Mouse (Mus musculus) left cerebral cortex, adult 11 months (tissue): Measurements from ENCODE around the gene Bcl10.
"Not testable (repeated sequence)": the region's sequence is repeated elsewhere in the genome, so short reads cannot be mapped to it uniquely, and the experiment has no call there.

ENCODE experiments used
- DNase-seq: peaks from one replicate; pipeline ENCODE4 v3.0.0; 2022; ENCODE audit warnings: low spot score

Bcl10 gene

GRCm38 (mm10) chr3:145951287-145952165 is 28.9 kb downstream of the Bcl10 start:
- no peak for DNase-seq

GRCm38 (mm10) chr3:145952945-145953344 is 30.3 kb downstream of the Bcl10 start:
- DNase-seq = no peak

GRCm38 (mm10) chr3:145953411-145953810 is 30.8 kb downstream of the Bcl10 start:
- no peak for DNase-seq

DNA sequence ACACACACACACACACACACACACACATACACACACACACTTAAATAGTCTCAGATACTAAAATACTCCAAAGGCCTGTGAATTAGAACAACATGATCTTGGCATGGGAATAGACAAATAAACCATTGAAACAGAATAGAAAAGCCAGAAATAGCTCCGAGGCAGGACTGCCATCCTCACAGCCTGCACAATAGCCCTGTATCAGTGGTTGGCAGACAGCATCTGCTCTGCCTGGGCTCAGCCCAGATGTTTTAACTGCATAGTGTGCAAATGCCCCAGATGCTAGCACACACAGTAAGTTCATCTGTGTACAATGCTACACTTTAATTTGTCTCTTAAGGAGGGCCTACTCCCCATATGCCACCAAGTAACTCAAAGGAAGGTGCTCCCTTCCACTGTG is 37.2 kb downstream of the Bcl10 start:
- no peak for DNase-seq

DNA sequence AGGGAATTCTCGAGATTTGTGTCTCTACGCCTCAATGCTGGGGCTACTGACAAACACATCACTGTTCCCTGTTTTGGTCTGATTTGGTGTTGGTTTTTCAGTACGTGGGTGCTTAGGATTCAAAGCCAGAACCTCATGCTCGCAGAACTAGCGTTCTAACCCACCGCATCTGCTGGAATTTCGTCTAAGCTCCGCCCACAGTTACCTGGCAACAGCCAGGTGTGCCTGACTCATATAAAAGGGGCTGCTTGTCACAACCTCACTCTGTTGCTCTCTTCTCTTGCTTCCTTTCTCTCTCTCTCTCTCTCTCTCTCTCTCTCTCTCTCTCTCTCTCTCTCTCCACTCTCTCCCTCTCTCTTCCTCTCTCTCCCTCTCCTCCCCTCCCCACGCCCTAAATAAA is 39.8 kb downstream of the Bcl10 start:
- DNase-seq = no peak

- DNase-seq = no peak
Measured at GRCm38 (mm10) chr3:145963101-145964017, 40.8 kb downstream of the Bcl10 start.

DNA sequence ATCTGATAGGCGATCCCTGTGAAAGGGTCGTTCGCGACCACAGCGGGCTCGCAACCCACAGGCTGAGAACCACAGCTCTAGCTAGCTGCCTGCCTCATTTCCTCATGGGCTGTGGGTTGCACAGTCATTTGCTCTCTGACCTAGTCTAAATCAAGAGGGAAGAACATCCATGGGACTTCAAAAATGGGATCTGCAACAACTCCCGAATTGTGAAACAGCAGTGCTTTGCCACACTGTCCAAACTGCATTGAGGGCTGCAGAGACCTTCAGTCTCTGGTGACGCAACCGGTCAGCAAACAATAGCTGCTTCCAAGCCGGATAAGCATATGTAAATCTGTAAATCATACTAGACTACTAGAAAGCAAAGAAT is 41.4 kb downstream of the Bcl10 start:
- DNase-seq = no peak

DNA sequence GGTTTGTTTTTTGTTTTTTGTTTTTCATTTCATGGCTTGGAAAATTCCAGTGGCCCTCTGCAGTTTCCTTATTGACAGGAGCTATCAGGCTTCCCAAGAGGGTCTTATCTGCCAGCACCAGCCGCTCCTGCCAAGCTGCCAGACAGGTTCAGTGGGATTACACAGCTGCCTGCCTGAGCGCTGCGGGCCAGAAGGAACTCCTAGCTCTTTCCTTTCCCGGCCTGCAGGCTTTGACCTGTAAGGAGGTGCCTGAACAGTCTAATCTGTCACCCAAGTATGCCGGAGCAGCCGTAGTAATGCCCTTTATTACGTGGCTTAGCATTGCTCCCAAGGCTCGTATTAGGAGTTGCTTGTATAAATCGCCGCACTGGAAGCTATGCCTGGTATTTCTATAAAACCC is 41.9 kb downstream of the Bcl10 start:
- no peak for DNase-seq

DNA sequence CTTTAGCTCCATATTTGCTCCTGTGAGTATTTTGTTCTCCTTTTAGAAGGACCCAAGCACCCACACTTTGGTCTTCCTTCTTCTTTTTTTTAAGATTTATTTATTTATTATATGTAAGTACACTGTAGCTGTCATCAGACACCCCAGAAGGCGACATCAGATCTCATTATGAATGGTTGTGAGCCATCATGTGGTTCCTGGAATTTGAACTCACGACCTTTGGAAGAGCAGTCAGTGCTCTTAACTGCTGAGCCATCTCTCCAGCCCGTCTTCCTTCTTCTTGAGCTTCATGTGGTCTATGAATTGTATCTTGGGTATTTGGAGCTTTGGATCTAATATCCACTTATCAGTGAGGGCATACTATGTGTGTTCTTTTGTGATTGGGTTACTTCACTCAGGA is 43.0 kb downstream of the Bcl10 start:
- DNase-seq = not testable (repeated sequence)

DNA sequence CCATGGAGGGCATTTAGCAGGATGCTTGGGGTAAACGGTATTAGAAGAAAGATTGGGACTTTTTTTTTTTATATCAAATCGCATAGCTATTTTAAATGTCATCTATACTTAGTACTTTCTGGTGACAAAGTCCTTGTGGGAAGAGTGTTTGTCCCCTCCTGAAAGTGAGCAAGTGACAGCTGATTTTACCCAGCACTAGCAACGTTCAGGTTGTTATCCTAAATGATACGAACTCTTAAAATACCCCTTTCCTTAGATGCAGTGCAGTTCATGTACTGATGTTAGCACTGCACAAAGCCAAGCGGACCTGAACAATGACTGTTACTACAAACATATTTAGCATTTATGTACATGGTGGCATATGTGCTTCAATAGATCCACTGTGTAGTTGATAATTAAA is 44.2 kb downstream of the Bcl10 start:
- DNase-seq = no peak

DNA sequence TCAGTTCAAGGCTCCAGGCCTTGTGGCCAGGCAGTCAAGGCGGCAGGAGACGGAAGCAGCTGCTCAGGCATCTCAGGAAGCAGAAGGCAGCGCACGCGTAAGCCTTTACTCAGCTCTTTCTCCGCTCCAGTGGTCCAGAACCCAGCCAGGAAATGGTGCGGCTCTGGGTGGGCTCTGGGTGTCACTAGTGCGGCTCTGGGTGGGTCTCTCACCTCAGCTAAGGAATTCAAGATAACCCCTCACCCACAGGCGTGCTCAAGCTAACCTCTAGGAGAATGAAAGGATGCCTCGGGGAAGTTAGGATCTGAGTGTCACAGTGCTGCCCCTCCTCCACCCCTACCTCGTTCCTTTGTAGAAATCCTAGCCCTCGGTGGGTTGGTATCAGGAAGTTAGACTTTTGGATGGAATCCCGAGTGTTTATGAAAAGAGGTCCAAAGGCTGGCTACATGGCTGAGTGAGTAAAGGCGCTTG is 46.5 kb downstream of the Bcl10 start:
- no peak for DNase-seq

- no peak for DNase-seq
Measured at GRCm38 (mm10) chr3:145971501-145971900, 48.9 kb downstream of the Bcl10 start.

DNA sequence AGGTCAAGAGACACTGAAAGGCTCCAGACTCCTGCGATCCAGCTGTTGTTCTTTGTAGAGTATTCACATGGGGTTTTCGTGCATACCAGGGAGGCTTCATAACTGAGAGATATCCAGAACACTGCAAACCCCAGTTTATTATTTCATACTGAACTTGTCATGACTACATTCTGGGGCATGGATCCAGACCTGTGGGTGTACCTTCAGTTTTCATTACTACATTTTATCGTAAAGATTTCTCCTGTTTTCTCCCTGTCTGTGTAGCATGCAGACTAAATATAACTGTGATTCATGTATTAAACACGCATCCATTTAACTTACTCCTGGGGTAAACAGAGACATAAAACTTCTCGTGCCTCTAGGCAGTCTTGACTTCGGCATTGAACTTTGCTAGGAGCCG is 52.4 kb downstream of the Bcl10 start:
- DNase-seq = no peak
